Mouse (Mus musculus): ENCODE results near the gene Kcnj16. TPM values are rescaled to one million over a fixed set of nuclear protein-coding genes. Genes with fewer than 3 reads are reported as not detected.

The Kcnj16 gene
- polyA plus RNA-seq, 1 experiment from 2014 or later = not detected

- ATAC-seq (no peak), DNase-seq (ENCODE audit: low spot score) (peak; percentile 38)
- no peak overlapping the region for H3K27ac ChIP-seq (ENCODE audit: low read length)
- H3K27me3 ChIP-seq (replicated peaks; ENCODE audit: insufficient read depth, low read length) = no peaks in the 10 kb centered on the region
- TF ChIP-seq EP300 (IDR thresholded peaks at IDR 0.05) (no peak), CTCF (IDR thresholded peaks at IDR 0.05) (no peak)
- H3K4me3 ChIP-seq (ENCODE audit: low read depth, low read length) = no peak overlapping the region
- H3K36me3 ChIP-seq (ENCODE audit: insufficient read depth, low read length) = 0 out of 2 replicates have a peak, but pooled peaks cover 4% of the 10 kb centered on the region
- no peaks in the 10 kb centered on the region; the same call in 1 of the 2 replicates for H3K4me1 ChIP-seq (ENCODE audit: insufficient read depth, low read depth, low read length)
- no peaks in the 10 kb centered on the region for H3K9me3 ChIP-seq (ENCODE audit: low read length)
- H3K9ac ChIP-seq (replicated peaks; ENCODE audit: low read depth) = no peak overlapping the region
- no peak overlapping the region for H3K4me2 ChIP-seq (replicated peaks; ENCODE audit: low read depth, low read length)
These were observed 102.6 kb downstream of the Kcnj16 start for GRCm38 (mm10) chr11:111070460-111070859.

- no peak for TF ChIP-seq CTCF (IDR thresholded peaks at IDR 0.05)
- TF ChIP-seq EP300 (IDR thresholded peaks at IDR 0.05) = no peak
- no peak for DNase-seq (ENCODE audit: low spot score)
- no peaks in the 10 kb centered on the region for H3K27me3 ChIP-seq (replicated peaks; ENCODE audit: insufficient read depth, low read length)
These were observed 106.3 kb downstream of the Kcnj16 start for GRCm38 (mm10) chr11:111074131-111074530.

More at GRCm38 (mm10) chr11:111074131-111074530, 106.3 kb downstream of the Kcnj16 start:
- Histone ChIP-seq H3K36me3 (ENCODE audit: insufficient read depth, low read length) (0 out of 2 replicates have a peak, but pooled peaks cover 4% of the 10 kb centered on the region), H3K4me3 (ENCODE audit: low read depth, low read length) (no peak overlapping the region), H3K4me1 (ENCODE audit: insufficient read depth, low read depth, low read length) (no peaks in the 10 kb centered on the region; the same call in 1 of the 2 replicates), H3K9me3 (ENCODE audit: low read length) (no peaks in the 10 kb centered on the region), H3K27ac (ENCODE audit: low read length) (no peak overlapping the region), H3K4me2 (replicated peaks; ENCODE audit: low read depth, low read length) (no peak overlapping the region), H3K9ac (replicated peaks; ENCODE audit: low read depth) (no peak overlapping the region)
- ATAC-seq = no peak

Other genes starting within 250 kb of the Kcnj16 start
- 2.2 and 2.4 TPM in 2 replicates for gene Kcnj2, start 98.1 kb downstream of the Kcnj16 start, polyA plus RNA-seq (2015; fragmentation: Nextera tagmentation; extraction: Ambion mirVana)

Data from lung, postnatal 0 days (tissue).